26 mouse cellular contexts compared by ENCODE assay signal in genomic region chr6:127237168-127237567, GRCm38 (mm10).
DNase-seq lines count a peak whose midpoint lies in the region; ATAC-seq and TF ChIP-seq lines count a peak whose summit lies in the region.
"Had no signal": no experiment of that assay in that cellular context is flagged by ENCODE, and none has a peak within 500 bp of the region (broad histone marks: within the 10 kb centered on the region; RNA-seq: fewer than 3 reads in every experiment).

No protein-coding gene starts in this region.

- H3K27me3 ChIP-seq in kidney, adult 2 months (replicated peaks; ENCODE audit: control insufficient read depth, insufficient read depth, low read length), result no peaks in the 10 kb centered on the region
- no peaks in the 10 kb centered on the region for H3K27me3 ChIP-seq in kidney, postnatal 0 days (ENCODE audit: insufficient read depth, low read length)
- no peaks in the 10 kb centered on the region for H3K27me3 ChIP-seq in splenic B cell, adult 2 months (ENCODE audit: control insufficient read depth, insufficient read depth, low read length, poor library complexity, severe bottlenecking)
- H3K27me3 ChIP-seq in cerebellum, adult 2 months (ENCODE audit: control insufficient read depth, insufficient read depth, low read length), result no peaks in the 10 kb centered on the region
- H3K27me3 ChIP-seq: embryonic facial prominence, embryonic 13.5 days; embryonic facial prominence, embryonic 15.5 days; forebrain, embryonic 12.5 days; Patski had no signal

- DNase-seq in kidney, adult 2 months, result peak; percentile 16
- DNase-seq in kidney, postnatal 14 days, result no peak
- DNase-seq in kidney, postnatal 0 days (ENCODE audit: low spot score), result no peak
- DNase-seq in kidney, postnatal 4 days, result no peak
- DNase-seq in B cell, adult 2 months, result peak; percentile 31 to 36
- peak; percentile 41 for DNase-seq in splenic B cell, adult 2 months (ENCODE audit: low read depth, low spot score)
- DNase-seq in cerebellum, adult 2 months, result no peak
- DNase-seq: adrenal gland, adult 8-10 months; adrenal gland, postnatal 14 days; adrenal gland, postnatal 36 days; cerebellum, adult 11-12 months; cerebellum, adult 8-10 months; cerebellum, adult 9-11 months; cerebellum, postnatal 14 days; cerebellum, postnatal 36 days; embryo, embryonic 11 days had no signal

- H3K4me2 ChIP-seq in kidney, postnatal 0 days (ENCODE audit: low read length), result no peak overlapping the region
- H3K4me2 ChIP-seq: embryonic facial prominence, embryonic 13.5 days; embryonic facial prominence, embryonic 15.5 days; forebrain, embryonic 12.5 days had no signal

- no peaks in the 10 kb centered on the region for H3K4me1 ChIP-seq in kidney, adult 2 months (ENCODE audit: control insufficient read depth, insufficient read depth, low read length)
- 0 out of 2 replicates have a peak, but pooled peaks cover 4% of the 10 kb centered on the region for H3K4me1 ChIP-seq in kidney, postnatal 0 days (replicated peaks; ENCODE audit: insufficient read depth, low read length)
- no peaks in the 10 kb centered on the region for H3K4me1 ChIP-seq in cerebellum, adult 2 months (ENCODE audit: control insufficient read depth, insufficient read depth, low read length)
- H3K4me1 ChIP-seq: embryonic facial prominence, embryonic 15.5 days had no signal

- TF ChIP-seq POLR2A in kidney, adult 2 months (IDR thresholded peaks at IDR 0.05; ENCODE audit: low read depth, low read length), result no peak
- TF ChIP-seq POLR2A in cerebellum, adult 2 months (IDR thresholded peaks at IDR 0.05; ENCODE audit: borderline replicate concordance, insufficient read depth, low read length), result no peak

- no peaks in the 10 kb centered on the region for H3K9me3 ChIP-seq in kidney, postnatal 0 days (replicated peaks; ENCODE audit: low read length)
- H3K9me3 ChIP-seq: embryonic facial prominence, embryonic 13.5 days; embryonic facial prominence, embryonic 15.5 days; forebrain, embryonic 10.5 days; forebrain, embryonic 12.5 days; G1E had no signal

- no peak overlapping the region for H3K9ac ChIP-seq in kidney, postnatal 0 days (ENCODE audit: low read depth, low read length)
- H3K9ac ChIP-seq: embryonic facial prominence, embryonic 13.5 days; embryonic facial prominence, embryonic 15.5 days; forebrain, embryonic 12.5 days had no signal

- 68% methylated on average over 12 of the region's 12 CpGs for WGBS in kidney, adult 2 months
- WGBS in kidney, postnatal 0 days, result 71% methylated on average over 12 of the region's 12 CpGs
- WGBS in cerebellum, adult 2 months, result 91% methylated on average over 12 of the region's 12 CpGs

- TF ChIP-seq CTCF in kidney, adult 2 months (conservative IDR thresholded peaks at IDR 0.05; ENCODE audit: insufficient read depth, insufficient read length, low read depth, low read length), result no peak
- no peak for TF ChIP-seq CTCF in kidney, postnatal 0 days (IDR thresholded peaks at IDR 0.05; ENCODE audit: low read depth)
- no peak for TF ChIP-seq CTCF in cerebellum, adult 2 months (IDR thresholded peaks at IDR 0.05; ENCODE audit: borderline replicate concordance, insufficient read depth, low read depth, low read length)

- no peak overlapping the region for H3K4me3 ChIP-seq in kidney, adult 2 months (ENCODE audit: insufficient read depth, low read depth, low read length)
- no peak overlapping the region for H3K4me3 ChIP-seq in kidney, postnatal 0 days (replicated peaks; ENCODE audit: low read depth, low read length)
- no peak overlapping the region for H3K4me3 ChIP-seq in cerebellum, adult 2 months (replicated peaks; ENCODE audit: insufficient read depth, low read depth, low read length)
- H3K4me3 ChIP-seq: embryonic facial prominence, embryonic 13.5 days; embryonic facial prominence, embryonic 15.5 days; erythroblast, embryonic 14.5 days; forebrain, embryonic 10.5 days; forebrain, embryonic 12.5 days had no signal

- no peak overlapping the region for H3K27ac ChIP-seq in kidney, adult 2 months (ENCODE audit: insufficient read depth, low read depth, low read length)
- no peak overlapping the region for H3K27ac ChIP-seq in kidney, postnatal 0 days
- no peak overlapping the region for H3K27ac ChIP-seq in cerebellum, adult 2 months (ENCODE audit: insufficient read depth, low read length)
- H3K27ac ChIP-seq: embryonic facial prominence, embryonic 13.5 days; embryonic facial prominence, embryonic 15.5 days; forebrain, embryonic 10.5 days; forebrain, embryonic 12.5 days had no signal

- 0 out of 2 replicates have a peak, but pooled peaks have one; percentile 21 for ATAC-seq in kidney, postnatal 0 days (replicated peaks; ENCODE audit: low FRiP score, low read depth)
- ATAC-seq: activated CD4-positive, CD25-positive, alpha-beta regulatory T cell, adult 4 months; forebrain, embryonic 14.5 days; forebrain, embryonic 16.5 days; Patski had no signal

- no peaks in the 10 kb centered on the region for H3K36me3 ChIP-seq in kidney, adult 2 months (ENCODE audit: control insufficient read depth, insufficient read depth, low read length)
- H3K36me3 ChIP-seq in kidney, postnatal 0 days (ENCODE audit: insufficient read depth, low read length), result no peaks in the 10 kb centered on the region
- no peaks in the 10 kb centered on the region for H3K36me3 ChIP-seq in splenic B cell, adult 2 months (ENCODE audit: control insufficient read depth, insufficient read depth, low read length, poor library complexity, severe bottlenecking)
- H3K36me3 ChIP-seq: embryonic facial prominence, embryonic 13.5 days; embryonic facial prominence, embryonic 15.5 days; forebrain, embryonic 10.5 days; forebrain, embryonic 12.5 days; G1E had no signal

Comparison
In these comparisons a context has a peak if more than half of its experiments do, and no peak if none do; other contexts are left out.
1. DNase-seq: peak in kidney, adult 2 months (single experiment), B cell, adult 2 months (2 of 2) and splenic B cell, adult 2 months (single experiment); none in kidney, postnatal 14 days (single experiment), kidney, postnatal 0 days (single experiment), kidney, postnatal 4 days (0 of 2) and cerebellum, adult 2 months (0 of 2).